Mouse (Mus musculus) erythroblast, embryonic 14.5 days (primary cell): ENCODE data around the gene Drc3.

ENCODE experiments used
- GATA1 ChIP-seq: IDR thresholded peaks from 2 replicates; pipeline ENCODE4 v1.6.1; 2012; ENCODE audit warnings: low read length, inconsistent platforms, mixed read lengths
- TAL1 ChIP-seq: IDR thresholded peaks from 3 replicates; pipeline ENCODE4 v1.6.1; 2012; ENCODE audit warnings: low read length, inconsistent platforms, mixed read lengths

DNA sequence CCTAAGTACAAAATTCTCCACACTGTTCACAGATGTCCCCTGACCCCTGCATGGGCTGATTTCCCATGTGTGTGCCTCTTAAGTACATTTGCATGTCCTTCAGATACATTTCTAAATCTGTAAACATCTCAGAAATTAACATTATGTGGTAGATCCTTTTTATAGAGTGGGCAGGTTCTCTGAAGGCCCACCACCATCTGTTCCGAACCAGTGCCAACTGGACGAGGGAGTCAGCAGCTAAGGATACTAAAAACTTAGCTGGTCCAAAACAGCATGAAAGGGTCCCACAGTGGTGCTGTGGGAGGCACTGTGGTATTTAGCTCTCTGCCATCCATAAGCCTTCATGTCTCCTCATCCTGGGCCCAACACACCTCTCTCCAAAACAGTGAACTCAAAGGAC is 44.0 kb downstream of the Drc3 start:
- TF ChIP-seq TAL1 (no peak), GATA1 (no peak)
